Mouse (Mus musculus): ENCODE data around the gene Mrpl44. TPM values are rescaled to one million over a fixed set of nuclear protein-coding genes. Genes with fewer than 3 reads are reported as not detected.
A peak's percentile ranks its signal among the peaks of the same experiment; 100 is the strongest.

Gene Mrpl44
- polyA plus RNA-seq, 1 experiment, result 1.0 TPM

DNA sequence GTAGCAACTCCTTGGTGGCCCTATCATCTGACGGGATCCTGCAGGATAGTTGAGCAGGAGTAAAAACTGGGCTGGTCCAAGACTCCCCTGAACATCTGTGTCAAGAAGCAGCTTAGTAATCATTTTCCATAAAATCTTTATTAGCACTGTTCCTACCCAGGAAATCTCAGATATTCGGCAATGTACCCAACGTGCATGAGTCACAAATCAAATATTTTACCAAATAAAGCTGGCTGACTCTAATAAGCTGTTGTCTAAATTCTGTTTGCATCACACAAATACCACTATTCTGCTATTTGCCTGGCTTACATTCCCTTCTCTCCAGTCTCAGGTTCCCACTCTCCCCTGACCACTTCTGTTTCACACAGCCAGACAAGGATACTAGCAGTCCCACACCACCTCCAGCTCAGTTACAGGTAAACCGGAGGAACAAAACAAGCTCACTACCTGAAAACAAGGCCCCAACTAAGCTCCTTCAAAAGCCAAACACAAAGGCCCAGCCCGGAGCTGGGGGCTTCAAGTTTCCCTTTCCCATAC lies 16.3 kb upstream of the Mrpl44 start:
- TF ChIP-seq GATA1 (IDR thresholded peaks at IDR 0.05; ENCODE audit: low read length) (no peak), TAL1 (IDR thresholded peaks at IDR 0.05; ENCODE audit: low read length) (no peak)
- no peaks in the 10 kb centered on the region for H3K9me3 ChIP-seq (ENCODE audit: control insufficient read depth, low read length)
- H3K4me1 ChIP-seq (ENCODE audit: control insufficient read depth), result peaks cover 35% of the 10 kb centered on the region
- H3K36me3 ChIP-seq (ENCODE audit: control insufficient read depth), result no peaks in the 10 kb centered on the region
- no peaks in the 10 kb centered on the region for H3K27me3 ChIP-seq (ENCODE audit: control insufficient read depth)
- H3K4me3 ChIP-seq (replicated peaks), result no peak overlapping the region

GRCm38 (mm10) chr1:79760656-79761055 lies 15.2 kb upstream of the Mrpl44 start:
- H3K4me3 ChIP-seq (replicated peaks), result peak overlapping the region; percentile 72
- no peaks in the 10 kb centered on the region for H3K36me3 ChIP-seq (ENCODE audit: control insufficient read depth)
- no peak for TF ChIP-seq TAL1 (IDR thresholded peaks at IDR 0.05; ENCODE audit: low read length)
- TF ChIP-seq GATA1 (IDR thresholded peaks at IDR 0.05; ENCODE audit: low read length), result no peak

GRCm38 (mm10) chr1:79761106-79761916 lies 14.5 kb upstream of the Mrpl44 start:
- Histone ChIP-seq H3K9me3 (ENCODE audit: control insufficient read depth, low read length) (no peaks in the 10 kb centered on the region), H3K4me1 (ENCODE audit: control insufficient read depth) (peaks cover 37% of the 10 kb centered on the region), H3K36me3 (ENCODE audit: control insufficient read depth) (no peaks in the 10 kb centered on the region), H3K4me3 (replicated peaks) (peak overlapping the region; percentile 72), H3K27me3 (ENCODE audit: control insufficient read depth) (no peaks in the 10 kb centered on the region)
- no peak for TF ChIP-seq GATA1 (IDR thresholded peaks at IDR 0.05; ENCODE audit: low read length)
- TF ChIP-seq TAL1 (IDR thresholded peaks at IDR 0.05; ENCODE audit: low read length), result no peak

More at GRCm38 (mm10) chr1:79760656-79761055, 15.2 kb upstream of the Mrpl44 start:
- Histone ChIP-seq H3K27me3 (ENCODE audit: control insufficient read depth) (no peaks in the 10 kb centered on the region), H3K9me3 (ENCODE audit: control insufficient read depth, low read length) (no peaks in the 10 kb centered on the region), H3K4me1 (ENCODE audit: control insufficient read depth) (peaks cover 37% of the 10 kb centered on the region)

DNA sequence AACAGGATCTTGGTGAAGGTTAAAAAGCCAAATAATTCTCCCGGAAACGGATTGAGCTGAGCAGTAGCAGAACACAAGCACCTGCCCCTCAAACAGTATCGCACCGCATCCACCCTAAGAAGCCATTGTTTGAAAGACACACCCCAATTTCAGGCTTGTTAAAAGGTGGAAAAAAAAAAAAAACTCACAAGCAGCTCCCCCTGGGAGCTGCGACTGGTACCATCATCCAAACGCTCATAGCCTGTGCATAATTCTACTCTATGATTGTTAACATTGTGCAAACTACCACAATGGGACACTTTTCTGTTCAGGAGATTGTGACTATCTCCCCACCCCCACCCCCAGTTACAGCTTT lies 13.9 kb upstream of the Mrpl44 start:
- Histone ChIP-seq H3K9me3 (ENCODE audit: control insufficient read depth, low read length) (no peaks in the 10 kb centered on the region), H3K27me3 (ENCODE audit: control insufficient read depth) (no peaks in the 10 kb centered on the region), H3K4me1 (ENCODE audit: control insufficient read depth) (peaks cover 37% of the 10 kb centered on the region), H3K4me3 (replicated peaks) (peak overlapping the region; percentile 72), H3K36me3 (ENCODE audit: control insufficient read depth) (no peaks in the 10 kb centered on the region)
- TF ChIP-seq GATA1 (IDR thresholded peaks at IDR 0.05; ENCODE audit: low read length) (no peak), TAL1 (IDR thresholded peaks at IDR 0.05; ENCODE audit: low read length) (no peak)

GRCm38 (mm10) chr1:79762282-79763250 lies 13.3 kb upstream of the Mrpl44 start:
- peaks cover 37% of the 10 kb centered on the region for H3K4me1 ChIP-seq (ENCODE audit: control insufficient read depth)
- H3K9me3 ChIP-seq (ENCODE audit: control insufficient read depth, low read length), result no peaks in the 10 kb centered on the region
- H3K27me3 ChIP-seq (ENCODE audit: control insufficient read depth), result no peaks in the 10 kb centered on the region
- TF ChIP-seq GATA1 (IDR thresholded peaks at IDR 0.05; ENCODE audit: low read length), result no peak
- TF ChIP-seq TAL1 (IDR thresholded peaks at IDR 0.05; ENCODE audit: low read length), result no peak
- H3K36me3 ChIP-seq (ENCODE audit: control insufficient read depth), result no peaks in the 10 kb centered on the region
- H3K4me3 ChIP-seq (replicated peaks), result peak overlapping the region; percentile 72

DNA sequence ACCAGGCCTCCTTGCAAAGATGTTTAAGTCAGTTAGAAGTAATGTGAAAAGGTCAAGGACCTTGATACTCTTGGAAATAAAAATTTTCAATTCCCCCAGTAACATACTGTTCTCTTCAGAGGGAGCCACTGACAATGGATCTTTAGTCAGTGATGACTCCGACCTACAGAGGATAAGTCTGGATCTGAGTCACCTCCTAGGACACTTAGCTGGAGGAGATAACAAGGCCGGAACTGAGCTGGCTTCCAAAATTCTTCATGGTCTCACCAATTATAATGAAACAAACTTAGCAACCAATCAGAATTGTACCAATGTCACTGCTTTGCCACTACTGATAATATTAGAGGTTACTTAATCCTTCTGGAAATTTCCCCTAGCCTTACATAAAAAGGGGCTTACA lies 11.8 kb upstream of the Mrpl44 start:
- peaks cover 37% of the 10 kb centered on the region for H3K4me1 ChIP-seq (ENCODE audit: control insufficient read depth)
- H3K27me3 ChIP-seq (ENCODE audit: control insufficient read depth), result no peaks in the 10 kb centered on the region

GRCm38 (mm10) chr1:79764483-79764882 lies 11.3 kb upstream of the Mrpl44 start:
- Histone ChIP-seq H3K9me3 (ENCODE audit: control insufficient read depth, low read length) (no peaks in the 10 kb centered on the region), H3K4me1 (ENCODE audit: control insufficient read depth) (peaks cover 37% of the 10 kb centered on the region)
- no peak for TF ChIP-seq TAL1 (IDR thresholded peaks at IDR 0.05; ENCODE audit: low read length)

More for the DNA sequence above, 11.8 kb upstream of the Mrpl44 start:
- Histone ChIP-seq H3K9me3 (ENCODE audit: control insufficient read depth, low read length) (no peaks in the 10 kb centered on the region), H3K4me3 (replicated peaks) (no peak overlapping the region), H3K36me3 (ENCODE audit: control insufficient read depth) (no peaks in the 10 kb centered on the region)
- TF ChIP-seq TAL1 (IDR thresholded peaks at IDR 0.05; ENCODE audit: low read length), result no peak
- no peak for TF ChIP-seq GATA1 (IDR thresholded peaks at IDR 0.05; ENCODE audit: low read length)

GRCm38 (mm10) chr1:79768231-79768630 lies 7.6 kb upstream of the Mrpl44 start:
- Histone ChIP-seq H3K36me3 (ENCODE audit: control insufficient read depth) (no peaks in the 10 kb centered on the region), H3K4me1 (ENCODE audit: control insufficient read depth) (peaks cover 10% of the 10 kb centered on the region), H3K9me3 (ENCODE audit: control insufficient read depth, low read length) (no peaks in the 10 kb centered on the region), H3K27me3 (ENCODE audit: control insufficient read depth) (no peaks in the 10 kb centered on the region), H3K4me3 (replicated peaks) (no peak overlapping the region)
- TF ChIP-seq GATA1 (IDR thresholded peaks at IDR 0.05; ENCODE audit: low read length), result no peak
- TF ChIP-seq TAL1 (IDR thresholded peaks at IDR 0.05; ENCODE audit: low read length), result no peak

More at GRCm38 (mm10) chr1:79764483-79764882, 11.3 kb upstream of the Mrpl44 start:
- H3K27me3 ChIP-seq (ENCODE audit: control insufficient read depth), result no peaks in the 10 kb centered on the region
- no peaks in the 10 kb centered on the region for H3K36me3 ChIP-seq (ENCODE audit: control insufficient read depth)
- H3K4me3 ChIP-seq (replicated peaks), result no peak overlapping the region

Measured in erythroblast, embryonic 14.5 days (primary cell).